Mouse (Mus musculus) layer of hippocampus, adult 8-10 months (tissue): ENCODE results near the gene Col23a1. TPM values are rescaled to one million over a fixed set of nuclear protein-coding genes. Genes with fewer than 3 reads are reported as not detected.

Experiments
- DNase-seq, 2 experiments: peaks; one replicate each; pipeline ENCODE4 v3.0.0; 2022; ENCODE audit warnings: low spot score in 2 of 2
- total RNA-seq, 4 experiments: library from RNA; stranded (reverse); gene quantifications; 2 replicates each; pipeline ENCODE4 v1.2.4; 2022

Gene Col23a1
- total RNA-seq, 4 experiments from 2014 or later: 8.4 to 11.8 (median 9.5) TPM

GRCm38 (mm10) chr11:51476543-51476942 lies 186.8 kb downstream of the Col23a1 start:
- DNase-seq: no peak

GRCm38 (mm10) chr11:51477571-51477970 lies 187.9 kb downstream of the Col23a1 start:
- DNase-seq: no peak

- DNase-seq: no peak
These were observed 192.5 kb downstream of the Col23a1 start for GRCm38 (mm10) chr11:51482251-51482650.

DNA sequence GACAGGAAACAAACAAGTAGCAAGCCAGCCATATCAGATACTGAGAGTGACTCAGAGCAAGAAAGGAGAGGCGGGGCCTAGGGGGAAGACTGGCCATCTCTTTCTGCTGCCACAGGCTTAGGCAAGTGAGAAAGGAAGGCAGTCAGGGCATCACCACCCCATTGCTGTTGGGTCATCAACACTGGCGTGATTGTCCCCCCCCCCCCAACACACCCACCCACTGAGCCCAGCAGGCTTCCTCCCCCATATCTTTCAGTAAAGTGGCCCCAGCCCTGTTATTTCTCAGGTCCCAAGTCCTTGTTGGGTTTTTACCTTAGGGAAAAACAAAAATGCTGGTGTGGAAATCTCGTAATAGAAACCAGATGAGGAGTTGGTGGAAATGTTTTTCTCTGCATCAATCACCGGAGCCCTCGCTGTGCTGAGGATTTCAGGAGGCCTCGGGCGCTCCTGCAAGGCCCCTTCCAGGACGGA lies 195.4 kb downstream of the Col23a1 start:
- DNase-seq: no peak

DNA sequence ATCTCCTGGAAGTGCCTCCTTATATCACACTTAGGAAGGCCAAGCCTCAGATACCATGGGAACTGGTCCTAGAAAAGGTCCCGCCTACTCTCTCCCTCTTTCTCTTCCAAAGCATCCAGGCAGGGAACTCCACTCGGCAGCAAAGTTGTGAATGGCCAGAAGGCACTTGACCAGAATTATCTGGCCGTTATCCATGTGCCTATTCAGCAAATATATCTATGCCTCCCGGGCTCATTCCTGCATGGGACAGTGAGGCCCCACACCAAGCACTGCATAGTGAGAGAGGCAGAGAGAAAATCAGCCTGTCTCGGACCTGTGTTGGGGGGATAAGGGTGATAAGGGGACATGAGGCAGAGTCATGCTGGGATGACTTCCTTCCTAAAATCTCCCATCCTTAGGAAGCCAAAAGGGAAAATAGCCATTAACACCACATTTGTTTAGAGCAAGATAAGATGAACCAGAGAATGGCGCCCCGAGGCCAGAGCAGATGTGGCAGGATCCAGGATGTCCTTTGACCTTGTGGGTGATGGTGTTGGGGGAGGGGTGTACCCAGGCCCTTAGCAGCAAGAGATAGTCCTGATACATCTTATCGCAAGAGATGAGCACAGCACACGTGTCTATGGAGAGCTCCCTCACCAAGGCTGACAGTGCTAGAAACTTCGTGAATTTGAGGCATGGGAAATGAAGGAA lies 196.2 kb downstream of the Col23a1 start:
- DNase-seq: no peak

DNA sequence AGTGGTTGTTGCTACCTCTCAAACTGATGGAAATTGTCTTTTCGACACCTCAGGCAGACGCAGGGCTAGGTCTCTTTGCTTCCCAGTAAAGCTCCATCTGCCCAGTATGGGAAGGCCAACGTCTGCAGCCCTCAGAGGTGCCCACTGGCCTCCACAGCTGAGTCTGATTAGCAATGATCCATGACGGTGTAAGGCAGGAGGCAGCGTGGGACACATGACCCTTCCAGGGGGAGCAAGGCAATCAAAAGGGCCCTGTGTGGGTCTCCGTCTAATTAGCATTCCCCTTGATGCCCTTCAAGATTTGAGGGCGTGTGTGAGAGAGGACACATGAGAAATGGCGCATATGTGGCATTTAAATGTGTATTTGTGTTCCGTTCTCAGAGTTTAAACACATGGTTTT lies 199.1 kb downstream of the Col23a1 start:
- no peak for DNase-seq

DNA sequence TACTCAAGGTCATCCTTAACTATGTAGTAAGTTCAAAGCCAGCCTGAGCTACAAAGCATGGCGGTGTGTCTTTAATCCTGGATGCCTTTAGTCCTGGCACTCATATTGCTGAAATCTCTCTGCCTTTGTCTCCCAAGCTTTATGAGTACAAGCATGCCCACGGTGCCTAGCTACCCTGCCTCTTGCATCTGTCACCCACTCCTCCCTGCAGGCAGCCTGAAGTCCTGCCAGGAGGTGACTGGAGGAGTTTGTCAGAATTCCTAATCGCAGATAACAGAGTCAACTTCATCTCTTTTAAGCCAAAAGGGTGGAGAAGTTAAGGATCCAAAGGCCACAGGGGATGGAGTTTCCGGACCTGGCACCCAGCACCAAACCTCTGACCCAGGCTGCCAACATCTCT lies 203.7 kb downstream of the Col23a1 start:
- DNase-seq: peak; percentile 41 to 59

- no peak for DNase-seq
These were observed 204.5 kb downstream of the Col23a1 start for GRCm38 (mm10) chr11:51494178-51494577.

DNA sequence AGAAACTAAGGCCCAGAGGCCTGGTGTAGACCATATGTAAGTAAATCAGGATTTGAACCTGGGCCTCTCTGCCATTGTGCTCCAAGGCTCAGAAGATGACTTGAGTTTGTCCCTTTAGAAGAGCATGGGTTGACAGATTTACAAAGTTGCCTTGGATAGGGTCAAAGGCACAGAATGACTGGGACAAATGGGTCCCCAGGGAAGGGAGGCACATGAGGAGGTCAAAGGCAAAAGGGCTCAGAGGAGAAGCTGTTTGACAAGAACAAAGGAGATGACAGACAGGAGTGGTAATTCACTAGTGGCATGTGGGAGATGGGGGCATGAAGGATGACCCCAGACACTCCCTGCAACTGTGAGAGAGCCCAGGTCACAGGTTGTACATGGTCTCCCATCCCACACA lies 210.1 kb downstream of the Col23a1 start:
- DNase-seq: no peak

DNA sequence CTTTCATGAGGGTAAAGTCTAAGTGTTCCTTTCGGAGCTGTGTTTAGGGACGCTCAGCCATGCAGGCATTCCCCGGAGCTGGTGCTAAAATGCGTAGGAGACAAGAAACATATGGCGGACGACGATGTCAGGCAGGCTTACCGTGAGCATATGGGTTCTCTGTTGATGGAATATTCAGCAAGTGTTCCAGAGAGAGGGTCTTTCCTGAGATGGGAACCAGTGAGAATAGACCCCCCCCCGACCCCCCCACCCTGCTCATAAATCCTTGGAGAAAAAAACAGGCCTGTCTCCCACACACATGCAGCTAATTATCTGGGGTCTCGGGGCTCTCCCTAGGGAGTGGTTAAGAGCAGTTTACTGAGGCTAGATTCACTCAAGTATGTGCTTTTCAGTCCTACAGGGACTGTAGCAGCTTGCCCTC lies 212.7 kb downstream of the Col23a1 start:
- peak; percentile 41 to 71 for DNase-seq

DNA sequence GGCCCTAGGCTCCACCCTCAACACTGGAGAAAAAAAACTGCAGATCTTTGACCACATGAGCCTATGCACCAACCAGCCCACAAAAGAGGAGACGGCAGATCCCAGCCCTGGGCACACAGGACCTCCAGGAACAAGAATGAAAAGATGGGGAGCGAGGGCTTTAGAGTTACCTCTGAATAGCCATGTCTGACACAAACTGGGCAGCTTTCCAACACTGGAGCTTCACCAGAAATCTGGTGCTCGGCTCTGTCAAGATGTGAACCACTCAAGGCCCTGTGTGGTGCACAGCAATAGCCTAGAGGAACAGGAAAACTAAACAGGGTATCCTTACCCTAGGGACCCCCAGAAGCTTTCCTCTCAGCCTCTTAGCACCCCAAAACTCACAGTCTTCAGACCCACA lies 215.2 kb downstream of the Col23a1 start:
- no peak for DNase-seq

DNA sequence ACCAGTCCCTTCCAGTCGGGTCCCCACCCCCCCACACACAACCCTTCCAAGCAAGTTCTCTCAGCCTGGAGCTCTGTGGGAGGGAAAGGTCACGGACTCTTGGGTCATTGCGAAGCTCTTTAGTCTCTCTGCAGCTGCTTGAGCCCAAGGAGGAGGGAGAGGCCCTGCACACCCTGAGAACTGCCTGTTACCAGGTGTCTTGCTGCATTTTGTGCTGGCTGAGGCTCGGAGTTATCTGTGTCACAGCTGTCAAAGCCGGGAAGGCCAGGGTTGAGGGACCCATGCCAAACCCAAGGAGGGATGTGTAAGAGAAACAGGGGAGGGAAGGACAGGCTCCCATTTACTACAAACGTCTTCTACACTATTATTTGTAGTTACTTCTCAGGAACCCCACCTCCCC lies 218.3 kb downstream of the Col23a1 start:
- DNase-seq: no peak

DNA sequence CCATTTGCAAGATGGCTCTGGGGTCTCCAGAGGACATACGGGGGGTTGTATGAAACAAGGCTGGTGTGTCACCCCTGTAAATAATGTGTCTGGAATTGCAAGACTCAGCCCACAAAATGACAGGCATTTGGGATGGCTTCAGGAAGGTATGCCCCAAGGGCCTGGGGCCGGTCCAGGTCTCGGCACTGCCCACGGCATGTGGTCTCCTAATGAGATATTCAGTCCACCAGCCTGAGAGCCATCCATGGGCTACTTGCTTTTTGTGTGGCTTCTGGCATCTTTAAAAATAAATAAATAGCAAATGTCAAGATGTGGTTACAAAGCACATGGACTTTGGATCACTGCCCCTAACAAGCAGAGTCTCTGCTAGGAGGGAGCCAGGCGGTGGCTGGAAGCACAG lies 219.5 kb downstream of the Col23a1 start:
- DNase-seq: no peak

DNA sequence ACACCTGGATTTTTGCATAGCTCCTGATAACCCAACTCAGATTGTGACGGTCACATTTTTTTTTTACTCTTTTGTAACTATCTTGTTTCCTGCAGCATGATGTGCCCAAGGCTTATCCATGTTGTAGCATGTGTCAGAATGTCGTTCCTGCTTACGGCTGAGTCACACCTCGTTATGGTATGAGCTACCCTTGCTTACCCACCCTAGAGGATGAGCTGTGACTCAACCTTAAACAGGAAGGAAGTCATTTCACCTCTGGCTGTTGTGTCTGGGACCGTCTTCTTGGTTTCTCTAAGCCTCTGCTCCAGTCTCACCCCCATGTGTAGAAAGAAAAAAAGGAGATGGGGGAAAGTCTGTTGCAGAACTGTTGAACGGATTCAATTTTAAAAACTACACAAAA lies 223.3 kb downstream of the Col23a1 start:
- no peak for DNase-seq

GRCm38 (mm10) chr11:51515346-51515745 lies 225.6 kb downstream of the Col23a1 start:
- DNase-seq: no peak

- DNase-seq: no peak
These were observed 228.4 kb downstream of the Col23a1 start for GRCm38 (mm10) chr11:51518100-51518499.

DNA sequence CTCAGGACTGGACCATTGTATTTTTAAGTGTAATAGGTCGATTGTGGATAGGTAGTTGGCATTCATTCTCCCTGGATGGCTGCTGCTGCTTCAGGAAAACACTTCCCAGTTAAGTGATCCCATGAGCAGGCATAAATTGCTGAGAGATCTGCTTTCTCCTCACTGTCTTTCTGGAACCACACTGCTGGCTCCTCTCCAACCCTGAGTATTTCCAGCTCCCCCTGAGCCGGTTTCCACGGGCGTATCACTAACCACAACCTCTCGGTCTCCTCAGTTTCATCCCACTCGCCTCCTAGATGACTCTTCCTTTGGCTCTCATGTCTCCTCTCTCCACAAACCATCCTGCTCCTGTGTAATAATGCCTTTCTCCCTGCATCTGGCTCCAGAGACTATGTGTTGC lies 228.9 kb downstream of the Col23a1 start:
- DNase-seq: no peak

GRCm38 (mm10) chr11:51521440-51521839 lies 231.7 kb downstream of the Col23a1 start:
- no peak for DNase-seq

- DNase-seq: no peak
These were observed 233.5 kb downstream of the Col23a1 start for GRCm38 (mm10) chr11:51523215-51523614.

DNA sequence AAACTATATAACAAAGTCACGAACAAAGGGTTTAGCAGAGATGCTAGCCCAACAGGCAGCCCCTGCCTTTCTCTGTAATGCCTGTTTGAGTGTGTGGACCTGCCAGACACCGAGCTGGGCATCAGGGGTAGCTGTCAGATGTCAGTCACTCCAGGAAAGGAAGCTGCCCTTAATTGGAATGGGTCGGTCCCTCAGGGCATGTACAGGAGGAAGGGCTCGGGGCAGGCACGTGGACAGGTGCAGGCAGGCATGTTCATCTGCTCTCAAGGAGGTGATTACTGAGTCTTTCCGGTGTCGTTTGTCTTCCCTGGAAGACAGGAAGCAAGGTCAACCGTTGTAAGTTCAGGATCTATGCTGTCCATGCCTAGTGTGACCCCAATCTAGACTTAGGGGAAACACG lies 233.9 kb downstream of the Col23a1 start:
- DNase-seq: no peak

GRCm38 (mm10) chr11:51526631-51527161 lies 237.0 kb downstream of the Col23a1 start:
- no peak for DNase-seq

GRCm38 (mm10) chr11:51533128-51533533 lies 243.4 kb downstream of the Col23a1 start:
- no peak for DNase-seq

DNA sequence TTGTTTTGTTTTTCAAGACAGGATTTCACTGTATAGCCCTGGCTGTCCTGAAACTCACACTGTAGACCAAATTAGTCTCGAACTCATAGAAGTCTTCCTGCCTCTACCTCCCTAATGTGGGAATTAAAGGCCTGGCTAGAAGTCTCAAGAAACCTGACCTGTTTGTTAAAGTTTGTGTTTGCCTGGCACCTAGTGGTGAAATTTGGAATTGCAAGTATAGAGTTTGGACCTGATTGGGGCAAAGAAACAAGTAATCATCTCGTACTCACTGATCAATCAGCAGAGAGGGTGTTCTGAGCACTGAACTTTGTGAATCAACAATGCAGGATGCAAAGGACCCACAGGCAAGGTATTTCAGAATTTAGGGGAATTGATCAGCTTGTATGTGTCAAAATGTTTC lies 244.6 kb downstream of the Col23a1 start:
- DNase-seq: peak; percentile 48 to 67
